ENCODE assay signal across 7 mouse cellular contexts in the genomic region with DNA sequence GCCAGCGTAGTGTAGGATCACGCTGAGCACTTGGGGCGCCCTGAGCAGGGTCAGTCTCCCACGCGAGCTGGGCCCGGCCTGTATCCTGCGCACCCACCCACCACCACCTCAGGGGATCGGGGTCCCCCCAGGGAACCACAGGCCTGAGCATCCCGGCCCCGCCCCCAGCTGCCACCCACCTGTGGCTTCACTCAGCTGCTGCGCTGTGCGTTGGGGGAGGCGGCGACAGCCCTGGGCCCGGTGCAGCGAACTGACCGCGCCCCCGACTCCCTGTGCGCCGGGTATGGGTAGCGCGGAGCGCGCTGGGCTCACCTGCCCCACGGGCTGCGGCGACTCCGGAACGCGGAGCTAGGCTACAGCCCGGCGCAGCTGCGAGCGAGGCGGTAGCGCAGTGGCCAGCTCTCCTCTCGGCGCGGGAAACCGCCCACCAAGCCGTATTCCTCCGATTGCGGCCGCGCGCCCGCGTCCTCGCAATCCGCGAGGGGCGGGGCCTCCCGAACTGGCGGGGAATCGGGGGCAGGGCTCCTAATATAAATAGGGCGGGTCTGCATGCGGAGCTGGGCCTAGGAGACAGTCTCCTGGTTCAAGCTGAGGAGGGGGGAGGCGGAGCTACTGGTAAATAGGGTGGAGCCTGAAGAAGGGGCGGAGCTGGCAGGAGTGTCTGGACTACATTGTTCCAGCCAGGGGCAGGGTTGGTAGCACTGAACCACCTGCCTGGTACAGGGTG. TPM values are rescaled to one million over a fixed set of nuclear protein-coding genes. Genes with fewer than 3 reads are reported as not detected.
A peak's percentile ranks its signal among the peaks of the same experiment; 100 is the strongest.
DNase-seq lines count a peak whose midpoint lies in the region; ATAC-seq and TF ChIP-seq lines count a peak whose summit lies in the region.

C2cd4c (minus strand) TSS at position 448 of the 727 bp plus-strand sequence.

- ATAC-seq in forebrain, postnatal 0 days, result peak; percentile 83
- peak; percentile 90 for ATAC-seq in hindbrain, embryonic 15.5 days (ENCODE audit: low FRiP score, low read depth)

- H3K36me3 ChIP-seq in forebrain, postnatal 0 days (ENCODE audit: insufficient read depth), result no peaks in the 10 kb centered on the region
- no peaks in the 10 kb centered on the region; the same call in 1 of the 2 replicates for H3K36me3 ChIP-seq in hindbrain, embryonic 15.5 days

- no peak for TF ChIP-seq CTCF in forebrain, postnatal 0 days (IDR thresholded peaks at IDR 0.05; ENCODE audit: low read depth)

- peak within 1 kb of the TSS; percentile 63 for H3K4me3 ChIP-seq in forebrain, postnatal 0 days (ENCODE audit: low read depth, low read length)
- peak within 1 kb of the TSS; percentile 69 for H3K4me3 ChIP-seq in hindbrain, embryonic 15.5 days

- H3K4me2 ChIP-seq in forebrain, postnatal 0 days (ENCODE audit: low read depth), result peak within 1 kb of the TSS; percentile 94
- peak within 1 kb of the TSS; percentile 97 for H3K4me2 ChIP-seq in hindbrain, embryonic 15.5 days

- peak; percentile 62 for DNase-seq in adrenal gland, adult 2 months
- peak; percentile 66 to 72 for DNase-seq in cerebellum, adult 18-20 months
- DNase-seq in forebrain, postnatal 0 days, result peak; percentile 83
- DNase-seq in left cerebral cortex, adult 11 months (ENCODE audit: low spot score), result peak; percentile 64
- peak; percentile 51 for DNase-seq in lung, postnatal 14 days
- DNase-seq in right cerebral cortex, adult 18-20 months, result peak; percentile 79

- H3K9me3 ChIP-seq in forebrain, postnatal 0 days (ENCODE audit: low read length), result no peaks in the 10 kb centered on the region
- H3K9me3 ChIP-seq in hindbrain, embryonic 15.5 days, result no peaks in the 10 kb centered on the region

- peaks cover 9% of the 10 kb centered on the region for H3K27me3 ChIP-seq in forebrain, postnatal 0 days (ENCODE audit: insufficient read depth, low read length)
- peaks cover 19% of the 10 kb centered on the region for H3K27me3 ChIP-seq in hindbrain, embryonic 15.5 days

- H3K27ac ChIP-seq in forebrain, postnatal 0 days (ENCODE audit: low read depth, low read length), result peak within 1 kb of the TSS; percentile 15; the same call in 1 of the 2 replicates
- H3K27ac ChIP-seq in hindbrain, embryonic 15.5 days (replicated peaks), result peak within 1 kb of the TSS; percentile 50; the same call in 1 of the 2 replicates

- H3K9ac ChIP-seq in forebrain, postnatal 0 days, result peak within 1 kb of the TSS; percentile 58
- peak within 1 kb of the TSS; percentile 66 for H3K9ac ChIP-seq in hindbrain, embryonic 15.5 days

- peaks cover 16% of the 10 kb centered on the region for H3K4me1 ChIP-seq in forebrain, postnatal 0 days (ENCODE audit: insufficient read depth)
- peaks cover 28% of the 10 kb centered on the region for H3K4me1 ChIP-seq in hindbrain, embryonic 15.5 days (replicated peaks)

- 1% methylated on average over 60 of the region's 60 CpGs for WGBS in forebrain, postnatal 0 days
- 1% methylated on average over 60 of the region's 60 CpGs for WGBS in hindbrain, embryonic 15.5 days

RNA-seq across cellular contexts. Expression of gene C2cd4c, which starts in this region (rescaled TPM):
- total RNA-seq in adrenal gland, adult 2 months (2021), result under 1 TPM; 0.10 to 0.14 TPM
- 0.12 and 0.25 TPM in 2 replicates for polyA plus RNA-seq in adrenal gland, adult 2 months (2012; rRNA removed)
- 22.2 and 26.7 TPM in 2 replicates for total RNA-seq in forebrain, postnatal 0 days (2014; rRNA removed)
- polyA plus RNA-seq in forebrain, postnatal 0 days (2015; fragmentation: Nextera tagmentation; extraction: Ambion mirVana), result 0.65 and 0.69 TPM in 2 replicates
- polyA plus RNA-seq in hindbrain, embryonic 15.5 days (2015; fragmentation: Nextera tagmentation; extraction: Ambion mirVana), result 0.54 and 0.60 TPM in 2 replicates

Comparison
In these comparisons a context has a peak if more than half of its experiments do, and no peak if none do; other contexts are left out.
1. Peak in every context shown above with its lines: DNase-seq, ATAC-seq, H3K4me3 ChIP-seq and H3K27ac ChIP-seq.
2. RNA of gene C2cd4c (total RNA-seq): 22.2 to 26.7 TPM in forebrain, postnatal 0 days; 0.10 to 0.14 TPM in adrenal gland, adult 2 months; every median in the first group is over 10 times any median in the second.
3. Peak in DNase-seq in adrenal gland, adult 2 months; RNA of the gene not detected or under 1 TPM.
4. Peak in ATAC-seq, H3K4me3 ChIP-seq, H3K27ac ChIP-seq, H3K9ac ChIP-seq and H3K4me2 ChIP-seq in hindbrain, embryonic 15.5 days; RNA of the gene not detected or under 1 TPM.